Mouse (Mus musculus): Measurements from ENCODE around the gene Nsf.

DNA sequence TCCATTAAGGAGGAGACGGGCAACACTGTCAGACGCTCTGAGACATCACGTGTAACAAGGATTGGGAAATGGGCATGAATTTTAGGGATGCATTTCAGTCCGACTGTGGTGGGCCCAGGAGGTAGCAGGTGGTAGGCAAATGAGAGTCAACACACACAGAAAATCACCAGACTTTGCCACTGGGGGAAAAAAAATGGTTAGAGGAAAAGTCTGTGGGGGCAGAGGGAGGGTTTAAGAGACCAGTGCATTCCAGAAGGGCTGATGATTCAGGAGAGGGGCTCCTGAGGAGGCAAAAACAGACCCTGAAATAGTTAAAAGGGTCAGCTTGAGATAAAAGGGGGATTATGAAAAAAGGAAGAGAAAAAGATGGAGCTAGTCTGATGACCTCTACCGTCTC, 1.2 kb downstream of the Nsf start:
- TF ChIP-seq POLR2A (IDR thresholded peaks at IDR 0.05; ENCODE audit: extremely low read depth, insufficient read depth, low read length), result no peak
- no peak for TF ChIP-seq CTCF (IDR thresholded peaks at IDR 0.05; ENCODE audit: extremely low read depth, insufficient read depth, low read length)
